Mouse (Mus musculus) cerebellum, postnatal 25 days (tissue): ENCODE measurements around the gene Olfr55.
"Not testable (repeated sequence)": the region's sequence is repeated elsewhere in the genome, so short reads cannot be mapped to it uniquely, and the experiment has no call there.

Source experiments
- DNase-seq, 2 experiments: peaks; one replicate each; pipeline ENCODE4 v3.0.0; 2021; ENCODE audit warnings: mixed read lengths in 2 of 2

The Olfr55 gene

GRCm38 (mm10) chr17:33168147-33168546, at the start of gene Olfr55:
TSS of gene Olfr55 (plus strand) at chr17:33168447.
- not testable (repeated sequence) for DNase-seq

DNA sequence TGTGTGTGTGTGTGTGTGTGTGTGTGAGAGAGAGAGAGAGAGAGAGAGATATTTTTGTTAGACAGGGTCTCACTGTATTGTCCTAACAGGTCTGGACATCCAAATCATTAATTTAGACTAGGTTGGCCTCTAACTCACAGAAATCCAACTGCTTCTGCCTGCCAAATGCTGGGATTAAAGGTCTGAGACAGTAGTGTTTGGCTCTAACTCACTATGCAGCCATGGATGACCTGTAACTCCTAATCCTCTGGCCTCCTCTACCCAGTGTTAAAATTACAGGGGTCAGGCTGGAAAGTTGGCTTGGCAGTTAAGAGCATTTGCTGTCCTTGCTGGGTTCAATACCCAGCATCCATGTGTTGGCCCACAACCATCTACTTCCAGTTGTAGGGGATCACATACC, 43.7 kb upstream of the Olfr55 start:
- no peak for DNase-seq

- no peak for DNase-seq
Observed at GRCm38 (mm10) chr17:33126257-33126656, 42.0 kb upstream of the Olfr55 start.

DNA sequence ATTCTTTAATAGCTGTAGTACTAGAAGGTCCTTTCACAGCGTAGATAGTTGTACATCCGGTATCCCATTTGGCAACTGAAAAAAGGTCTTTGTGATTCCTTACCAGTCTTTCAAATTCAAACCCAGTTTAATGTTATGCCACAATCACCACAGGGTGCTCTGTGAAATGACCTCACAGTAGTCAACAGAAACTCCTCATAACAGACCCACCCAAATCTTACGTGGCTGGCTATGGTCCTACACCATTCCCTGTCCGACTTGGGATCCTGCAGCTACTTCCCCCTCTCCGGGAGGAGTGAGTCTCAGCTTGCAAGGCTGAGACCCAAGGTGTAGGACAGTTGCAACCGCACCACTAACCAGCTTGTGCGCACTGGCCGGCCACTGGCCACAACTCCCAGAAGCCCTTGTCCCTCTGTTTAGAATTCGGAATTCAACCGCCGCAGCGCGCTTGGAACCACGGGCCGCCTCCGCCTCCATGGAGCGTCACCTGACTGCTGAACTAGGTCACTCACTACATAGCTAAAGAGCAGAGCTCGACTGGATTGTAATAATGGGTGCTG, 28.9 kb upstream of the Olfr55 start, which contains the start of gene Morc2b:
Gene Morc2b, minus strand, starts transcription at position 423 of the 560 bp plus-strand sequence.
- DNase-seq = no peak

DNA sequence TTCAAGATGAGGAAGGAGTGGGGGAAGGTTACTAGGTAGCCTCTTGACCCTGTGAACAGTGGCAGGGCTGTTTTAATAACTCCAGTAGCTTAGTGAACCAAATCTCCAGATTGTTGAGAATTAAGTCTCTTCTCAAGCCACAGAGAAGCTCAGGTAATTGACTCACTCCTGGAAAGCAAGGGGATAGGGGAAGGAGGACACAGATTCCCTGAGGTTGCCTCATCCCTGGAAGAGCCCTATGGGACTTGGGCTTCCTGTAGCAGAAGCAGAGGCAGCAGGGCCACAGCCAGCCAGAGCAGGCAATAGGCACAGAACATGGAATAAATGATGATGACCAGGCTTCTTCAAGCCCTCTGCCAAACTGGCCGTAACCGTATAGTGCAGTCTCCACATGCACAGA, 22.8 kb downstream of the Olfr55 start, which contains the start of gene Olfr239:
Gene Olfr239, plus strand, starts transcription at position 301 of the 400 bp plus-strand sequence.
- not testable (repeated sequence) for DNase-seq

- DNase-seq = no peak
Observed at GRCm38 (mm10) chr17:33221590-33221989, 53.3 kb downstream of the Olfr55 start, which contains the start of gene Olfr1564. TSS of gene Olfr1564 (minus strand) at chr17:33221690.
